Mouse (Mus musculus) kidney, adult 2 months (tissue): ENCODE measurements around the gene Zfyve26.

Experiments
- CTCF ChIP-seq: fragments of 200-500 bp; conservative IDR thresholded peaks from 2 replicates; pipeline ENCODE4 v1.5.1; 2011; ENCODE audit warnings: low read depth, mild to moderate bottlenecking, control low read depth, low read length, moderate library complexity, mixed read lengths; ENCODE audit not compliant: insufficient read depth, insufficient read length
- POLR2A ChIP-seq: fragments of 200-500 bp; IDR thresholded peaks from one replicate; pipeline ENCODE4 v1.6.1; 2011; ENCODE audit warnings: low read depth, low read length, control low read depth

DNA sequence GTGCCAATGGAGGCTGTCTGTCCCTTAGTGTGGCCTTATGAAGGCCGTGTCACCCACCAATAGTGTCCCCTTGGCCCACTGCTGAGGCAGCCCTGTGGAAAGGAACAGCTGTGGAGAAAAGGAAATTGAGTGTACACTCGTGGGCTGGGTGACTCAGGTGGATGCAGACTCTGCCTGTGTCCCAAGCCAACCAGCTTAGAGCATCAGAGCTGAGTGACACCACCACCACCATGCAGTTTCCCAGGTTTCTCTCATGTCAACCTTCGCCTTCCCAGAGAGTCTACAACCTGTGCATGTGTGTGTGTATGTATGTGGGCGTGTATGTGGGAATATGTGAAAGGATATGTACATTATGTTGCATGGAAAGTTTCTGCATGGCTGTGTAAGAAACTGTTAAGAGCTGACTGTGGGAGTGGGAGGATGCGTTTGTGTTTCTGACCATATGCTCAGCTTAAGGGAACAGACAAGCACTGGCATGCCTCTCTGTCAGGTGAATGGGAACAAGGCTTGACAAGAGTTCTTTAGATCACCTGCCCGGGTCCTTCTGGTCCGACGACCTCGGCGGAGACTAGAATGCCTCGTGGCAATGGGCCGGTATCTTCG, 16.5 kb downstream of the Zfyve26 start:
- TF ChIP-seq CTCF (no peak), POLR2A (no peak)
